Mouse (Mus musculus): ENCODE measurements around the gene Adgrb3. TPM values are rescaled to one million over a fixed set of nuclear protein-coding genes. Genes with fewer than 3 reads are reported as not detected.
"Not testable (repeated sequence)": the region's sequence is repeated elsewhere in the genome, so short reads cannot be mapped to it uniquely, and the experiment has no call there.

The Adgrb3 gene
- polyA plus RNA-seq, 1 experiment from 2014 or later, result 3.0 TPM

DNA sequence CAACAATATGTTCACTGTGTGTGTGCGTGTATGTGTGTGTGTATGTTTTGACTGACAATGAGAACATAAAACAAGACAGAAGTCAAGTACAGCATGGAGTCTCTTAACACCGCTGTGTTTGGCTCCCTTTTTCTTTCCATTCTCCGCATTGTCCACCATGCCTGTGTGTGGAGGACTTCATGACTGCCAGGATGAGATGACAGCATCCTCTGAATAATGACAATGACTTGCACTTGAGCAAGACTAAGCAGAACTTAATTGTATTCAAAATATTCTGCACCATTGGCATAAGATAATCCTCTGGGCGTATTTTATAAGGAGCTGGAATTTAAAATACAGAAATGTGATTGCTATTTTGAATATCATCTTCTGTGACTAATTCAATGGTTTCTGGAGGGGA, 326.0 kb downstream of the Adgrb3 start:
- 82% methylated on average over 4 of the region's 4 CpGs for WGBS
- H3K36me3 ChIP-seq (replicated peaks; ENCODE audit: control insufficient read depth, insufficient read depth, low read depth, low read length), result no peaks in the 10 kb centered on the region
- no peaks in the 10 kb centered on the region for H3K4me1 ChIP-seq (ENCODE audit: control insufficient read depth, insufficient read depth, low read length)
- H3K27me3 ChIP-seq (ENCODE audit: control insufficient read depth, insufficient read depth, low read length), result no peaks in the 10 kb centered on the region
- H3K27ac ChIP-seq (replicated peaks; ENCODE audit: low read depth, low read length), result no peak overlapping the region
- no peak overlapping the region for H3K4me3 ChIP-seq (ENCODE audit: low read depth, low read length)
- ATAC-seq (replicated peaks; ENCODE audit: insufficient number of reproducible peaks, low FRiP score, low TSS enrichment, low read depth) (no peak), DNase-seq (ENCODE audit: low spot score) (no peak)
- no peaks in the 10 kb centered on the region for H3K9me3 ChIP-seq (replicated peaks; ENCODE audit: control insufficient read depth, low read length)
- no peak overlapping the region for H3K4me2 ChIP-seq (ENCODE audit: low read depth, low read length)
- H3K9ac ChIP-seq (replicated peaks; ENCODE audit: low read length), result no peak overlapping the region

DNA sequence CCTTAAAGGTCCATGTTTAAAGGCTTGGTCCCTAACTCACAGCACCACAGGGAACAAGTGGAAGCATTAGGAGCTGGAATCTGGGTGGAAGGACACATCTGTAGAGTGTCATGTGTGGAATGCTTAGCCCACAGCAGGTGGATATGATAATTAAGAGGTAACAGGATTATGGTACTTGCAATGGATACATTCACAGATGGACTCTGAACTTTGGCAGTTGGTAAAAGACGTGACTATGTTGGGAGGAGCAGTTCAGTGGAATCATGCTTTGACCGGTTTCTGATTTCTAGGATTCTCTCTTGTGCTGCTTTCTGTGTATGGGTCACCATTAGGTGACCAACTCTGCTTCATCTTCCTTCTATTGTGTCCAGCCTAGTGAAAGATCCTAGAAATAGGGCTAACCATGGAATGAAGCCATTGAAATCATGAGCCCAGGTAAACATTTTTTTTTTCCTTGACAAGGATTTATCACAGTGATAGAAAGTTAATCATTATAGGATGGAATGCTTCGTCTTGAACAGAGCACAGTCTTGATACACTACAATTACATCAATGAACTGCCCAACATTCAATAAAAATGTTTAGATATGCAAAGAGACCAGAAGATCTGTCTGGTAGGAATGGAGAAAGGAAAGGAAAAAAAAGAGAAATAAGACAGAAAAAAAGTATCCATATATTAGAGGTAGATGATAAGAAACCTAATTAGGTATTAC, 334.1 kb downstream of the Adgrb3 start:
- Histone ChIP-seq H3K9ac (replicated peaks; ENCODE audit: low read length) (no peak overlapping the region), H3K4me2 (ENCODE audit: low read depth, low read length) (no peak overlapping the region), H3K36me3 (replicated peaks; ENCODE audit: control insufficient read depth, insufficient read depth, low read depth, low read length) (no peaks in the 10 kb centered on the region), H3K9me3 (replicated peaks; ENCODE audit: control insufficient read depth, low read length) (no peaks in the 10 kb centered on the region), H3K27ac (replicated peaks; ENCODE audit: low read depth, low read length) (no peak overlapping the region), H3K4me1 (ENCODE audit: control insufficient read depth, insufficient read depth, low read length) (no peaks in the 10 kb centered on the region), H3K27me3 (ENCODE audit: control insufficient read depth, insufficient read depth, low read length) (no peaks in the 10 kb centered on the region), H3K4me3 (ENCODE audit: low read depth, low read length) (no peak overlapping the region)
- WGBS, result 88% methylated on average over 3 of the region's 3 CpGs
- DNase-seq (ENCODE audit: low spot score) (no peak), ATAC-seq (replicated peaks; ENCODE audit: insufficient number of reproducible peaks, low FRiP score, low TSS enrichment, low read depth) (no peak)

DNA sequence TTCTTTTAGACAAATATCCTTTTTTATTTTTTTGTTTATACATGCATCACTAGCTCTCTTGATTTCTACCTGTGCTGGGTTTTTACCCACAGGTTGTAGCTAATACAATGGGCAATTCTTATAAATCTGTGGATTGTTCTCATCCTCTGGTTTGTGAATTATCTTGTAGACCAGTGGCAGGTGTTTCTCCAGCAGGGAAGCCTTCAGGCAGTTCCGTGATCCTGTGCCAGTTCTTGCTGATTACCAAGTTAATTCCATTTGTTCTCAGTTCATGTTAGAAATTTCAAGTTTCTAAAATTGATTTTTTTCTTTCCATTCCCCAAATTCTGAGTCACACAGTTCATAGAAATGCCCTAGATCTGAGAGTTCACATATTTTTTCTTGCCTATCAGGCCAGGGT, 338.0 kb downstream of the Adgrb3 start:
- ATAC-seq (replicated peaks; ENCODE audit: insufficient number of reproducible peaks, low FRiP score, low TSS enrichment, low read depth) (no peak), DNase-seq (ENCODE audit: low spot score) (no peak)
- Histone ChIP-seq H3K36me3 (replicated peaks; ENCODE audit: control insufficient read depth, insufficient read depth, low read depth, low read length) (no peaks in the 10 kb centered on the region), H3K4me2 (ENCODE audit: low read depth, low read length) (no peak overlapping the region), H3K27me3 (ENCODE audit: control insufficient read depth, insufficient read depth, low read length) (no peaks in the 10 kb centered on the region), H3K27ac (replicated peaks; ENCODE audit: low read depth, low read length) (no peak overlapping the region), H3K9me3 (replicated peaks; ENCODE audit: control insufficient read depth, low read length) (no peaks in the 10 kb centered on the region), H3K9ac (replicated peaks; ENCODE audit: low read length) (no peak overlapping the region), H3K4me3 (ENCODE audit: low read depth, low read length) (no peak overlapping the region), H3K4me1 (ENCODE audit: control insufficient read depth, insufficient read depth, low read length) (no peaks in the 10 kb centered on the region)
- 94% methylated on average over 1 of the region's 1 CpGs for WGBS

DNA sequence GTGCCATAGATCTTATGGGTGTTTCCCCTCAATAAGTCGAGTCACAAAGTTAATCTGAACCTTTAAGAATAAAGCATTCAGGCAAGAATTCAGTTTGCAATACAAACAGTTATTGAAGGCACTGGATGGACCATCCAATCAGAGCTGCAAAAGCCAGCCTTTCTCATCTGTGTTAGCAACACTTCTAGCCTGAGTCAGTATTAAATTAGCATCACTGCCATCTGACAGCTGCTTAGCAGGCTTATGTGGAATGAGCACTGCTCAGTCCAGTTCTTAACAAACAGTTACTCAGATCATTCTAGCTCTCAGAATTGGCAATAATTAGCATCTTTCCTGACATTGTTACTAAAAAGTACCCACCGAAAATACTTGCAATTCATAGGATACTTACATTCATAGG, 339.3 kb downstream of the Adgrb3 start:
- H3K4me3 ChIP-seq (ENCODE audit: low read depth, low read length), result no peak overlapping the region
- 82% methylated on average over 2 of the region's 2 CpGs for WGBS
- H3K9me3 ChIP-seq (replicated peaks; ENCODE audit: control insufficient read depth, low read length), result no peaks in the 10 kb centered on the region
- H3K27ac ChIP-seq (replicated peaks; ENCODE audit: low read depth, low read length), result no peak overlapping the region
- ATAC-seq (replicated peaks; ENCODE audit: insufficient number of reproducible peaks, low FRiP score, low TSS enrichment, low read depth) (no peak), DNase-seq (ENCODE audit: low spot score) (no peak)
- no peak overlapping the region for H3K4me2 ChIP-seq (ENCODE audit: low read depth, low read length)
- H3K9ac ChIP-seq (replicated peaks; ENCODE audit: low read length), result no peak overlapping the region
- no peaks in the 10 kb centered on the region for H3K4me1 ChIP-seq (ENCODE audit: control insufficient read depth, insufficient read depth, low read length)
- H3K36me3 ChIP-seq (replicated peaks; ENCODE audit: control insufficient read depth, insufficient read depth, low read depth, low read length), result no peaks in the 10 kb centered on the region
- no peaks in the 10 kb centered on the region for H3K27me3 ChIP-seq (ENCODE audit: control insufficient read depth, insufficient read depth, low read length)

DNA sequence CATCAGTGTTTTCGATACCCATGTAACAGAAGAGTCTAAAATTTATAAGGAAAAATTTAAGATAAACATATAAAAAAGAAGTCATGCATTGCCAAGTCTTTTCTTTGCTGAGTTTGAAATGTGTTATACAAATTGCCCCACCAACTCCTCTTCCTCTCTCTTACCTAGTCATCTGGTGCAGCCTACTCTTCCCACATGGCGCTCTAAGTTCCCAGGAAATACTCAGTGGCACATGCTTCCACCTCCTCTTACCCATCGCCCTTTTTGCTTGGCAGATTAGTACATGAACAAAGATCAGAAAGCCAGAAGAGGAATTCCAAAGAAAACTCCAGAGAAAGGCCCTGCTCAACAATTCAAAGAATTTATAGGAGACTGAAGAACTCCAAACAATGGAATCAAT, 353.8 kb downstream of the Adgrb3 start:
- Histone ChIP-seq H3K9ac (replicated peaks; ENCODE audit: low read length) (no peak overlapping the region), H3K4me3 (ENCODE audit: low read depth, low read length) (no peak overlapping the region), H3K36me3 (replicated peaks; ENCODE audit: control insufficient read depth, insufficient read depth, low read depth, low read length) (no peaks in the 10 kb centered on the region), H3K27me3 (ENCODE audit: control insufficient read depth, insufficient read depth, low read length) (no peaks in the 10 kb centered on the region), H3K4me2 (ENCODE audit: low read depth, low read length) (no peak overlapping the region), H3K9me3 (replicated peaks; ENCODE audit: control insufficient read depth, low read length) (no peaks in the 10 kb centered on the region), H3K4me1 (ENCODE audit: control insufficient read depth, insufficient read depth, low read length) (no peaks in the 10 kb centered on the region), H3K27ac (replicated peaks; ENCODE audit: low read depth, low read length) (no peak overlapping the region)
- DNase-seq (ENCODE audit: low spot score) (no peak), ATAC-seq (replicated peaks; ENCODE audit: insufficient number of reproducible peaks, low FRiP score, low TSS enrichment, low read depth) (no peak)
- WGBS, result 81% methylated on average over 3 of the region's 3 CpGs

DNA sequence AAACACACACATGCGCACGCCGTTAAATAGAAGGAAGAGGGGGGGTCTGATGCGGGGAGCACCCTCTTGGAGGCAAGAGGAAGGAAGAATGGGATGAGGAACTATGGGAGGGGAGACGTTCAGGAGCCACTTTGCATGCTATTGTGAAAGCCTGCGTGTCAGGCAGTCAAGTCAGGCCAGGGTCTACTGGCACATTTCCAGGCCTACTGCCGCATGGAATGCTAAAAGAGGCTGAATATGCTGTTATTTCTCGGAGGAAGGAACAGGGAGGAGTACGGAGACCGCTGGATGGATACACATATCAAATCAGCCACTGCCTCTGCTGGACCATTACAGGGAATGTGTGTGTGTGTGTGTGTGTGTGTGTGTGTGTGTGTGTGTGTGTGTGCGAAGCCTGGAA, 355.0 kb downstream of the Adgrb3 start:
- DNase-seq (ENCODE audit: low spot score) (no peak), ATAC-seq (replicated peaks; ENCODE audit: insufficient number of reproducible peaks, low FRiP score, low TSS enrichment, low read depth) (no peak)
- Histone ChIP-seq H3K4me2 (ENCODE audit: low read depth, low read length) (no peak overlapping the region), H3K9me3 (replicated peaks; ENCODE audit: control insufficient read depth, low read length) (no peaks in the 10 kb centered on the region), H3K4me1 (ENCODE audit: control insufficient read depth, insufficient read depth, low read length) (no peaks in the 10 kb centered on the region), H3K36me3 (replicated peaks; ENCODE audit: control insufficient read depth, insufficient read depth, low read depth, low read length) (no peaks in the 10 kb centered on the region), H3K27ac (replicated peaks; ENCODE audit: low read depth, low read length) (no peak overlapping the region), H3K9ac (replicated peaks; ENCODE audit: low read length) (no peak overlapping the region), H3K4me3 (ENCODE audit: low read depth, low read length) (no peak overlapping the region), H3K27me3 (ENCODE audit: control insufficient read depth, insufficient read depth, low read length) (no peaks in the 10 kb centered on the region)
- 80% methylated on average over 11 of the region's 11 CpGs for WGBS

DNA sequence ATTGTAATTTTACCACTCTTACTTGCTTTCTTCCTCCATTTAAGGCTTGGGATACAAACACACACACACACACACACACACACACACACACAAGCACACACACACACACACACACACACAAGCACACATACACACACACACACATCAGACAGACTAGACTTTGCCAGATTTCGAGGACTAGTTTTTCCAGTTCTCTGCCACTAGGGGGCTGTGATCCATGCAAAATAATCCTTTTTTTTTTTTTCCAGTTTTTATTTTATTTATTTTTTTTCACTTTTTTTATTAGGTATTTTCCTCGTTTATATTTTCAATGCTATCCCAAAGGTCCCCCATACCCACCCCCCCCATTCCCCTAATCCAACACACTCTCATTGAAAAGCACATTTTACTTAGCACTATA, 357.9 kb downstream of the Adgrb3 start:
- DNase-seq (ENCODE audit: low spot score); H3K4me3 ChIP-seq (ENCODE audit: low read depth, low read length); H3K4me2 ChIP-seq (ENCODE audit: low read depth, low read length); H3K9me3 ChIP-seq (replicated peaks; ENCODE audit: control insufficient read depth, low read length); ATAC-seq (replicated peaks; ENCODE audit: insufficient number of reproducible peaks, low FRiP score, low TSS enrichment, low read depth); H3K27me3 ChIP-seq (ENCODE audit: control insufficient read depth, insufficient read depth, low read length); H3K27ac ChIP-seq (replicated peaks; ENCODE audit: low read depth, low read length); H3K4me1 ChIP-seq (ENCODE audit: control insufficient read depth, insufficient read depth, low read length); H3K9ac ChIP-seq (replicated peaks; ENCODE audit: low read length); H3K36me3 ChIP-seq (replicated peaks; ENCODE audit: control insufficient read depth, insufficient read depth, low read depth, low read length): not testable (repeated sequence)
- 50% methylated on average over 2 of the region's 2 CpGs for WGBS

DNA sequence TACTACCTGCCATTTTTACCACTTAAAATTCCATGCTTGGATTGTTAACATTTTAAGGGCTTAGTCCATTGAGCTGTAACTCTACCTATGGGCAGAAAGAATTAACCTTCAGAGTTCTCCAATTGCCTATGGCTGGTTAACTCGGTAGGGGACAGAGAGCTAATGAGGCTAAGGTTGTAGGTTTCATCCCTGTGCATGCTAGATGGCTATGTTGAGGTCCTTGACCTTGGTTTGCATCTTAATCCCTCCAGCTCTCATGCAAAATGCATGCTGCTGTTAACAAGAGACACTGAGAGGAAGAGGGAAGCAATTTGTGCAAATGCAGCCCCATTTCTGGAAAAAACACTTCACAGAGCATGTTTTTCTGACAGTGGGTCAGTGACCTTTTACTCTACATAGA, 366.9 kb downstream of the Adgrb3 start:
- 12% methylated on average over 1 of the region's 1 CpGs for WGBS
- ATAC-seq (replicated peaks; ENCODE audit: insufficient number of reproducible peaks, low FRiP score, low TSS enrichment, low read depth) (no peak), DNase-seq (ENCODE audit: low spot score) (no peak)

More for the DNA sequence above, 366.9 kb downstream of the Adgrb3 start:
- Histone ChIP-seq H3K4me2 (ENCODE audit: low read depth, low read length) (no peak overlapping the region), H3K9ac (replicated peaks; ENCODE audit: low read length) (no peak overlapping the region), H3K27ac (replicated peaks; ENCODE audit: low read depth, low read length) (no peak overlapping the region), H3K4me3 (ENCODE audit: low read depth, low read length) (no peak overlapping the region), H3K4me1 (ENCODE audit: control insufficient read depth, insufficient read depth, low read length) (no peaks in the 10 kb centered on the region), H3K36me3 (replicated peaks; ENCODE audit: control insufficient read depth, insufficient read depth, low read depth, low read length) (no peaks in the 10 kb centered on the region), H3K9me3 (replicated peaks; ENCODE audit: control insufficient read depth, low read length) (no peaks in the 10 kb centered on the region), H3K27me3 (ENCODE audit: control insufficient read depth, insufficient read depth, low read length) (no peaks in the 10 kb centered on the region)

All from embryonic facial prominence, embryonic 11.5 days (tissue).